Mouse (Mus musculus) layer of hippocampus, postnatal 25 days (tissue): ENCODE measurements around the gene Fam241b. TPM values are rescaled to one million over a fixed set of nuclear protein-coding genes. Genes with fewer than 3 reads are reported as not detected.

Experiments
- DNase-seq, 2 experiments: peaks; one replicate each; pipeline ENCODE4 v3.0.0; 2022; ENCODE audit warnings: mixed read lengths in 2 of 2, low spot score in 1 of 2; ENCODE audit errors: extremely low spot score in 1 of 2
- total RNA-seq, 2 experiments: library from RNA; stranded (reverse); gene quantifications; 2 replicates each; pipeline ENCODE4 v1.2.3; 2021

Gene Fam241b
- total RNA-seq, 2 experiments from 2014 or later = 37.1 to 40.6 TPM

GRCm38 (mm10) chr10:62132691-62133281 lies 10.9 kb downstream of the Fam241b start, which contains the start of gene Neurog3:
TSS of gene Neurog3 (plus strand) at chr10:62133090.
- DNase-seq = no peak

GRCm38 (mm10) chr10:62128316-62128951 lies 15.3 kb downstream of the Fam241b start:
- DNase-seq = peak; percentile 35 to 37

GRCm38 (mm10) chr10:62127711-62128231 lies 15.9 kb downstream of the Fam241b start:
- DNase-seq = no peak

- DNase-seq = no peak
Observed at GRCm38 (mm10) chr10:62127137-62127536, 16.6 kb downstream of the Fam241b start.

- DNase-seq = no peak
Observed at GRCm38 (mm10) chr10:62113865-62114647, 29.7 kb downstream of the Fam241b start.

- no peak for DNase-seq
Observed at GRCm38 (mm10) chr10:62111207-62111576, 32.5 kb downstream of the Fam241b start.

GRCm38 (mm10) chr10:62110504-62111206 lies 33.1 kb downstream of the Fam241b start:
- peak; percentile 93 to 95 for DNase-seq

- no peak for DNase-seq
Observed at GRCm38 (mm10) chr10:62107048-62107447, 36.7 kb downstream of the Fam241b start.

- DNase-seq = peak; percentile 60 to 82
Observed at GRCm38 (mm10) chr10:62104835-62105576, 38.7 kb downstream of the Fam241b start.

GRCm38 (mm10) chr10:62101504-62102439 lies 41.9 kb downstream of the Fam241b start:
- DNase-seq = peak; percentile 75 to 90

- DNase-seq = no peak
Observed at GRCm38 (mm10) chr10:62099749-62100403, 43.8 kb downstream of the Fam241b start.

- no peak for DNase-seq
Observed at GRCm38 (mm10) chr10:62094401-62094800, 49.3 kb downstream of the Fam241b start.

GRCm38 (mm10) chr10:62093903-62094302 lies 49.8 kb downstream of the Fam241b start:
- no peak for DNase-seq

GRCm38 (mm10) chr10:62089486-62089885 lies 54.2 kb downstream of the Fam241b start:
- no peak for DNase-seq

GRCm38 (mm10) chr10:62089071-62089470 lies 54.6 kb downstream of the Fam241b start:
- no peak for DNase-seq

GRCm38 (mm10) chr10:62088411-62088810 lies 55.3 kb downstream of the Fam241b start:
- no peak for DNase-seq

- no peak for DNase-seq
Observed at GRCm38 (mm10) chr10:62086826-62087225, 56.9 kb downstream of the Fam241b start.

GRCm38 (mm10) chr10:62086044-62086443 lies 57.7 kb downstream of the Fam241b start:
- no peak for DNase-seq
